Mouse (Mus musculus) cerebellum, postnatal 36 days (tissue): ENCODE data around the gene Ankrd44.

Experiments used
- DNase-seq, 2 experiments: peaks; one replicate each; pipeline ENCODE4 v3.0.0; 2021 to 2022; ENCODE audit warnings: mixed read lengths in 2 of 2

The Ankrd44 gene

GRCm38 (mm10) chr1:54611891-54612290 is 314.3 kb downstream of the Ankrd44 start:
- no peak for DNase-seq

- no peak for DNase-seq
These were observed 319.3 kb downstream of the Ankrd44 start for GRCm38 (mm10) chr1:54606936-54607335.

- DNase-seq = no peak
These were observed 324.5 kb downstream of the Ankrd44 start for GRCm38 (mm10) chr1:54601692-54602091.

- no peak for DNase-seq
These were observed 325.9 kb downstream of the Ankrd44 start for GRCm38 (mm10) chr1:54600275-54600674.

GRCm38 (mm10) chr1:54597594-54598217 is 328.5 kb downstream of the Ankrd44 start:
- DNase-seq = no peak

GRCm38 (mm10) chr1:54596151-54596550 is 330.0 kb downstream of the Ankrd44 start:
- DNase-seq = no peak
